Mouse (Mus musculus) stomach, embryonic 14.5 days (tissue): Measurements from ENCODE around the gene Elovl3. TPM values are rescaled to one million over a fixed set of nuclear protein-coding genes. Genes with fewer than 3 reads are reported as not detected.

Source experiments
- ATAC-seq: fragments of 200-750 bp; cut with Nextera tagmentation; 2 replicates; pipeline ENCODE4 v1.8.0; 2017; ENCODE audit warnings: low read depth, moderate TSS enrichment; ENCODE audit not compliant: insufficient number of reproducible peaks, insufficient read depth, low FRiP score
- H3K27ac ChIP-seq: fragments of 300-500 bp; sonication (generic); 2 replicates; pipeline ENCODE4 v1.5.1; 2014; ENCODE audit warnings: mild to moderate bottlenecking, low read length, moderate library complexity, mixed read lengths
- H3K27me3 ChIP-seq: fragments of 300-500 bp; sonication (generic); 2 replicates; pipeline ENCODE4 v1.6.1; 2014; ENCODE audit warnings: low read length, control low read depth, mixed read lengths; ENCODE audit not compliant: control insufficient read depth, insufficient read depth
- H3K36me3 ChIP-seq: fragments of 300-500 bp; sonication (generic); 2 replicates; pipeline ENCODE4 v1.6.1; 2014; ENCODE audit warnings: mild to moderate bottlenecking, control low read depth, low read length, moderate library complexity, mixed read lengths; ENCODE audit not compliant: control insufficient read depth, insufficient read depth
- H3K4me1 ChIP-seq: fragments of 300-500 bp; sonication (generic); 2 replicates; pipeline ENCODE4 v1.6.1; 2014; ENCODE audit warnings: low read length, control low read depth, mixed read lengths; ENCODE audit not compliant: control insufficient read depth, insufficient read depth
- H3K4me2 ChIP-seq: fragments of 300-500 bp; sonication (generic); replicated peaks from 2 replicates; pipeline ENCODE4 v1.6.1; 2014; ENCODE audit warnings: low read depth, low read length, control low read depth
- H3K4me3 ChIP-seq: fragments of 300-500 bp; sonication (generic); 2 replicates; pipeline ENCODE4 v1.5.1; 2014; ENCODE audit warnings: low read depth, low read length, control low read depth
- H3K9ac ChIP-seq: fragments of 300-500 bp; sonication (generic); replicated peaks from 2 replicates; pipeline ENCODE4 v1.6.1; 2014; ENCODE audit warnings: low read depth, mild to moderate bottlenecking, control low read depth, low read length, moderate library complexity, mixed read lengths
- H3K9me3 ChIP-seq: fragments of 300-500 bp; sonication (generic); 2 replicates; pipeline ENCODE4 v1.6.1; 2016; ENCODE audit warnings: low read depth, low read length, control low read depth; ENCODE audit not compliant: control insufficient read depth
- WGBS: fragments of 180-500 bp; shearing (Covaris S2); extraction: QIAGEN DNeasy Blood & Tissue Kit; methylation state at CpG from one replicate; pipeline ENCODE4 v1.1.7; 2014; 5-methylcytosine and 5-hydroxymethylcytosine counted together
- polyA plus RNA-seq: library from polyadenylated mRNA; unstranded; fragments of >200 nt; fragmentation: Nextera tagmentation; extraction: Ambion mirVana; gene quantifications from 2 replicates; pipeline ENCODE4 v1.2.1, GENCODE M21; 2014

Gene Elovl3
- polyA plus RNA-seq, 1 experiment from 2014 or later: not detected

DNA sequence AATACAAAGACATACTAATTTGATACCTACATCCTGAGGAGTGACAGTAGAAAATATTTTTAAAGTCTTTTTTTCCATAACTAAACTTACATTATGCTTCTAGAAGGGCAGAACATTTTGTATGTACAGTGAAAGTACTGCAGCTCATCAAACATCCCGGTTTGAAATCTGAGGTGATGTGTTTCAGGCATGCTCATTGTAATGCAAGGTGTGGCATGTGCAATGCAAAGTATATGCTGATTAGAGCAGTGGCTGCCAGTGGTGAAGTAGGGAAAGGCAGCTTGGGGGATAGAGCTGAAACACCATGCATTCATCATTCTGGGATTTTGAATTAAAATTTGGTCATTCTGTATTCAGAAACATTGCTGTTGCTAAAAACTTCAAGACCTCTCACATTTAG lies 38.2 kb downstream of the Elovl3 start:
- 50% methylated on average over 1 of the region's 1 CpGs for WGBS

DNA sequence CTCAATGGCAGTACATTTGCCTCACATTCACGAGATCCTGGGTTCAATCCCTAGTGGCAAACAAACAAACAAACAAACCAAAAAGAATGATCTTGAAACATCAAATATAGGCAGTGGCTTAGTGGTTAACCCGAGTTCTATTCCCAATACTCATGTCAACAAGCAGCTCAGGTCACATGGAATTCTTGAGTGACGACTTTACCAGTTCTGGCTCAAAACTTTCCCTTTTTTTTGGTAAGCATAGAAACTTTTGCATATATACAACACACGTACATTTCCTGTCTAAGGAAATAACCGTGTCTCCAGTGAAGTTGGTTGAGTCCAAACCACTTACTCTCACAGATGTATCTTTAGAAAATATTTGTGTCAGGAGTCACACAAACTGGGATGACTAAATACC lies 40.8 kb downstream of the Elovl3 start:
- H3K27me3 ChIP-seq: no peaks in the 10 kb centered on the region
- H3K4me2 ChIP-seq: no peak overlapping the region
- H3K4me1 ChIP-seq: no peaks in the 10 kb centered on the region
- no peaks in the 10 kb centered on the region for H3K9me3 ChIP-seq
- WGBS: 76% methylated on average over 5 of the region's 5 CpGs
- H3K36me3 ChIP-seq: peaks cover 15% of the 10 kb centered on the region
- no peak overlapping the region for H3K9ac ChIP-seq
- H3K4me3 ChIP-seq: no peak overlapping the region
- no peak overlapping the region for H3K27ac ChIP-seq
- ATAC-seq: no peak

More for the DNA sequence above, 38.2 kb downstream of the Elovl3 start:
- H3K4me1 ChIP-seq: no peaks in the 10 kb centered on the region
- H3K27ac ChIP-seq: no peak overlapping the region
- H3K27me3 ChIP-seq: no peaks in the 10 kb centered on the region
- no peak overlapping the region for H3K9ac ChIP-seq
- H3K4me2 ChIP-seq: no peak overlapping the region
- no peak for ATAC-seq
- H3K9me3 ChIP-seq: no peaks in the 10 kb centered on the region
- peaks cover 23% of the 10 kb centered on the region for H3K36me3 ChIP-seq
- no peak overlapping the region for H3K4me3 ChIP-seq

DNA sequence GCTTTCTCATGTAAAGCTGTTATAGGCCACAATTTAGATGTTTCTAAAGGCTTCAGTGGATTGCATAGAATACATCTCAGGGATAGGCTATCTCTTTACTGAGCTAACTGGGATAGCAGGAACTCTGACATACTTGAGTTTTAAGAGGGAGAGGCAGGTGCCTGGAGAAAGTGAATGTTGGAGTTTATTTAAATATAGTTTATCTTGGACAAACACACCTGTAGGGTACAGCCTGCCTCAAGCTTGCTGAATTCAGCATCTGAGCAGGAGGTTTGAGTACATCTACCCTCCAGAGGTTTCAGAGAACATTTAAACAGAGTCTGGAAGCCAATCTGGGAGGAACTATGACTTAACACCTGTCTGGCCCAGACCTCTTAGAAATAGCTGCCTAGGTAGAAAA lies 43.5 kb downstream of the Elovl3 start:
- Histone ChIP-seq H3K4me2 (no peak overlapping the region), H3K9ac (no peak overlapping the region), H3K27ac (no peak overlapping the region), H3K36me3 (peaks cover 15% of the 10 kb centered on the region), H3K4me3 (no peak overlapping the region), H3K9me3 (no peaks in the 10 kb centered on the region), H3K4me1 (no peaks in the 10 kb centered on the region), H3K27me3 (no peaks in the 10 kb centered on the region)
- ATAC-seq: no peak

DNA sequence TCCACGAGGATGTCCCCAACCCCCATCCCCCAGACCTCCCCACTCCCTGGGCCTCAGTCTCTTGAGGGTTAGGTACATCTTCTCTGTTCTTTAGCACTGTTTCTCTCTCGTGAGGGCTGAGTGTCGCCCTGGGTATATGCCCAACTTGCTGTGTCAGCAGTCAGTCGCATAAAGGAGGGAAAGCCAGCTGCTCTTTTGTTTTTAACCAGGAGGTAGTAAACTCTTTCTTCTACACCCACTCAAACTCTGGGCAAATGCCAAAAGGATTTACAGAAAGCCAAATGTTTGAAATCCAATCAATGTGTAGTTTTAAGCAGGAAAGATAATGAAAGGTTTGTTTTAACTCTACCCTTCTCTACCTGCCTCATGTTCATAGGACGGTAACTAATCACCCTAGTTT lies 45.3 kb downstream of the Elovl3 start:
- Histone ChIP-seq H3K27me3 (no peaks in the 10 kb centered on the region), H3K4me1 (no peaks in the 10 kb centered on the region), H3K27ac (no peak overlapping the region), H3K36me3 (peaks cover 4% of the 10 kb centered on the region), H3K9ac (no peak overlapping the region), H3K9me3 (no peaks in the 10 kb centered on the region), H3K4me2 (no peak overlapping the region), H3K4me3 (no peak overlapping the region)
- no peak for ATAC-seq
- 55% methylated on average over 5 of the region's 5 CpGs for WGBS

DNA sequence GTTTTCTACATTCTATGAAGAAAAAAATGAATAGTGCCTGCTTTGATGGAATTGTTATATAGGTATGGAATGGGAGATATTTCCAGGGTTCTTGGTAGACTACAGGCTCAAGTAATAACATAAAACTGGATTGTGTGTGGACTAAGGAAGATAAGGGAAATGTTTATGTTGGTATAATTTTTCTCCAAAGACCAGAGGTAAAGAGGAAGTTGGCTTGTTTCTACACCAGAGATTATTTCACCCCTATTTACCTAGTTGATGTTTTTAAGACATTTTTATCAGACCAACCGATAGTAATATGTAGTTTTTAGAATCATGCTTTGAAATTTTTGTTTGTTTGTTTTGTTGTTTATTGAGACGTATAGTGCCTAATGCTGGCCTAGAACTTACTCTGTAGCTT lies 48.6 kb downstream of the Elovl3 start:
- Histone ChIP-seq H3K4me3 (no peak overlapping the region), H3K4me1 (no peaks in the 10 kb centered on the region), H3K36me3 (no peaks in the 10 kb centered on the region), H3K4me2 (no peak overlapping the region), H3K9me3 (no peaks in the 10 kb centered on the region), H3K27me3 (no peaks in the 10 kb centered on the region), H3K27ac (no peak overlapping the region), H3K9ac (no peak overlapping the region)
- WGBS: 88% methylated on average over 2 of the region's 2 CpGs
- no peak for ATAC-seq

DNA sequence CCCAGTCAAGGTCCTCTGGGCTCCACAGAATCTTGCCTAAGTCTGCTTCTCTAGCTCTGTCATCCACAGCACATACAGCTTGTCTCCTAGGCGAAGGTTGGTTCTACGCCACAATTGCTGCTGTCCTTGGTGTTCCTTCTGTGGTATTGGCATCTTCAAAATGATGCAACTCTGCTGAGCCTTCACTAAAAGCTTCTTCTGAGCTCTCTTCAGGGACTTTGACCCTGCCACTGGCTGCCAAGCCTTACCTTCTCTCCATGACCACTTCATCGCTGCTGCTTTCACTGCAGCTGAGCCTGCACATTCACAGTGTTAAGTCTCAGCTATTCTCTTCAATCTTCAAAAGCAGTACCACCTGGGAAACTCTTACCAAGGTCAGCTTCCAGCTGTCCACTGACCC lies 50.5 kb downstream of the Elovl3 start:
- H3K4me2 ChIP-seq: no peak overlapping the region
- no peaks in the 10 kb centered on the region for H3K9me3 ChIP-seq
- no peaks in the 10 kb centered on the region for H3K36me3 ChIP-seq
- H3K27ac ChIP-seq: no peak overlapping the region
- no peak overlapping the region for H3K9ac ChIP-seq
- peaks cover 6% of the 10 kb centered on the region; the same call in 1 of the 2 replicates for H3K4me1 ChIP-seq
- WGBS: 93% methylated on average over 3 of the region's 3 CpGs
- no peak overlapping the region for H3K4me3 ChIP-seq
- ATAC-seq: no peak
- no peaks in the 10 kb centered on the region for H3K27me3 ChIP-seq

Other genes starting within 250 kb of the Elovl3 start
- gene Armh3, start 133.4 kb upstream of the Elovl3 start, polyA plus RNA-seq: 18.5 and 21.0 TPM in 2 replicates
- 4.1 and 4.2 TPM in 2 replicates for gene Hps6, start 128.4 kb upstream of the Elovl3 start, polyA plus RNA-seq
- 45.9 and 49.4 TPM in 2 replicates for gene Pprc1, start 87.0 kb upstream of the Elovl3 start, polyA plus RNA-seq
- gene Ldb1, start 86.7 kb upstream of the Elovl3 start, polyA plus RNA-seq: 75.9 and 78.9 TPM in 2 replicates
- gene Nolc1, start 56.0 kb upstream of the Elovl3 start, polyA plus RNA-seq: 79.7 and 92.8 TPM in 2 replicates
- not detected in 2 replicates for gene Pitx3, start 16.4 kb downstream of the Elovl3 start, polyA plus RNA-seq
- 56.6 and 63.7 TPM in 2 replicates for gene Gbf1, start 20.6 kb downstream of the Elovl3 start, polyA plus RNA-seq
- gene Nfkb2, start 172.4 kb downstream of the Elovl3 start, polyA plus RNA-seq: 8.0 and 10.1 TPM in 2 replicates
- gene Psd, start 195.3 kb downstream of the Elovl3 start, polyA plus RNA-seq: 41.9 and 44.3 TPM in 2 replicates
- 13.7 and 16.1 TPM in 2 replicates for gene Fbxl15, start 196.3 kb downstream of the Elovl3 start, polyA plus RNA-seq
- 151 and 169 TPM in 2 replicates for gene Cuedc2, start 206.8 kb downstream of the Elovl3 start, polyA plus RNA-seq
- 10.8 and 11.4 TPM in 2 replicates for gene Mfsd13a, start 209.2 kb downstream of the Elovl3 start, polyA plus RNA-seq
- 1.6 and 2.1 TPM in 2 replicates for gene 2310034G01Rik, start 218.4 kb downstream of the Elovl3 start, polyA plus RNA-seq